Mouse (Mus musculus) heart, adult 2 months (tissue): ENCODE data around the gene Mepce.

Experiments
- CTCF ChIP-seq: fragments of 200-600 bp; IDR thresholded peaks from 2 replicates; pipeline ENCODE4 v1.8.1; 2022; ENCODE audit warnings: antibody characterized with exemption, mild to moderate bottlenecking, moderate library complexity
- EP300 ChIP-seq: fragments of 200-500 bp; IDR thresholded peaks from 2 replicates; pipeline ENCODE4 v1.6.1; 2011; ENCODE audit warnings: low read depth, low read length, control low read depth; ENCODE audit not compliant: insufficient read depth

DNA sequence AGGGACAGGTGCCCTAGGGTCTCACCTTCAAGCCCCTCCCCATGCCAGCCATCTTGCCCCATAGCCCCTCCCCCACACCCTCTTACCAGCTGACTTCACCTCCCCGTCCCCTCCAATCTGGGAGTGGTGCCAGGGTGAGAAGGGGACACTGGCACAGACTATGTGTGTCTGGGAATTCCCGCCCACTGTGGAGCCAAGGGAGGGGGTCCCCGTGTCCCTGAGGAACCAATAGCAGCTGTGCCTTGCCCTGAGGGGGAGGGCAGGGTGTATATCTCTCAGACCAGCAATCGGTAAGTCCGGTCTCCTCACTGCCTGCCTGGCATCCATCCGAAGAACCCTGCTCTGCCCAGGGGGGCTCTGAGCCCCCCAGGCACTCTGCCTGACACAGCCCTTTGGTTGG is 29.6 kb downstream of the Mepce start:
- TF ChIP-seq CTCF (no peak), EP300 (no peak)
